Mouse (Mus musculus) kidney, adult 2 months (tissue): ENCODE data around the gene Vmn1r103. TPM values are rescaled to one million over a fixed set of nuclear protein-coding genes. Genes with fewer than 3 reads are reported as not detected.
"Not testable (repeated sequence)": the region's sequence is repeated elsewhere in the genome, so short reads cannot be mapped to it uniquely, and the experiment has no call there.

ENCODE experiments used
- DNase-seq: peaks from one replicate; pipeline ENCODE4 v3.0.0; 2021
- H3K27ac ChIP-seq: fragments of 200-500 bp; 2 replicates; pipeline ENCODE4 v1.5.1; 2012; ENCODE audit warnings: low read depth, low read length, control low read depth, inconsistent platforms; ENCODE audit not compliant: insufficient read depth
- H3K27me3 ChIP-seq: fragments of 200-500 bp; replicated peaks from 2 replicates; pipeline ENCODE4 v1.6.1; 2012; ENCODE audit warnings: mild to moderate bottlenecking, moderate library complexity, low read length, inconsistent platforms; ENCODE audit not compliant: control insufficient read depth, insufficient read depth
- H3K36me3 ChIP-seq: fragments of 200-500 bp; 2 replicates; pipeline ENCODE4 v1.6.1; 2012; ENCODE audit warnings: mild to moderate bottlenecking, moderate library complexity, low read length, inconsistent platforms; ENCODE audit not compliant: control insufficient read depth, insufficient read depth
- H3K4me1 ChIP-seq: fragments of 200-500 bp; 2 replicates; pipeline ENCODE4 v1.6.1; 2011; ENCODE audit warnings: low read length; ENCODE audit not compliant: control insufficient read depth, insufficient read depth
- H3K4me3 ChIP-seq: fragments of 200-500 bp; 2 replicates; pipeline ENCODE4 v1.5.1; 2011; ENCODE audit warnings: mild to moderate bottlenecking, low read depth, low read length, control low read depth; ENCODE audit not compliant: insufficient read depth
- WGBS: fragments of 180-500 bp; shearing (Covaris S2); methylation state at CpG from one replicate; pipeline ENCODE4 v1.1.7; 2018; 5-methylcytosine and 5-hydroxymethylcytosine counted together
- polyA plus RNA-seq: library from polyadenylated mRNA; depleted of rRNA; stranded (reverse); fragments of >200 nt; gene quantifications from 2 replicates; pipeline ENCODE4 v1.2.3, GENCODE M21; 2012; rRNA removed

Gene Vmn1r103
- not detected in 2 replicates for polyA plus RNA-seq

GRCm38 (mm10) chr7:20510434-20510833 lies at the start of gene Vmn1r103:
Gene Vmn1r103 (minus strand): TSS chr7:20510534.
- H3K27ac ChIP-seq, H3K36me3 ChIP-seq, H3K27me3 ChIP-seq, H3K4me1 ChIP-seq, H3K4me3 ChIP-seq, DNase-seq: not testable (repeated sequence)
- WGBS = no CpG with 5 or more reads among the region's 3 CpGs

DNA sequence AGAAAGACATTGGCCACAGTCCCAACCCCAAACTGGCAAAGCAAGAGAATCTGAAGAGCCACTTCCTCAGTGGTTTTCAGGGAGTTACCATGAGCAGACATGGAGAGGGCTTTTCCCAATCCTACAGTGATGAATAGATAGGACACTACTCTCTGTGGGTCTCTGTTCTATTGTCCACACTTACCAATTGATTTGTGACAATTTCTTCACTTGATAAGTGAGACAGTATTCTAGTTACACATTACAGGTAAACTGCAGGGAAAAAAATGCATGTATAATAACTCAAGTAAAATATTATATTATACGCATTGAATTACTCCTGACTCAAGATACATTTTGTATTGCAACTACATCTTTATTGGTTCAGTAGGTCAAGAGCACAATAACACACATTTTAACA lies 35.3 kb upstream of the Vmn1r103 start, which contains the start of gene Gm5726:
TSS of gene Gm5726 (minus strand) at position 101 of the 400 bp plus-strand sequence.
- H3K36me3 ChIP-seq, H3K4me3 ChIP-seq, DNase-seq, H3K27ac ChIP-seq, H3K4me1 ChIP-seq, H3K27me3 ChIP-seq: not testable (repeated sequence)
- WGBS = no CpG with 5 or more reads among the region's 1 CpGs

DNA sequence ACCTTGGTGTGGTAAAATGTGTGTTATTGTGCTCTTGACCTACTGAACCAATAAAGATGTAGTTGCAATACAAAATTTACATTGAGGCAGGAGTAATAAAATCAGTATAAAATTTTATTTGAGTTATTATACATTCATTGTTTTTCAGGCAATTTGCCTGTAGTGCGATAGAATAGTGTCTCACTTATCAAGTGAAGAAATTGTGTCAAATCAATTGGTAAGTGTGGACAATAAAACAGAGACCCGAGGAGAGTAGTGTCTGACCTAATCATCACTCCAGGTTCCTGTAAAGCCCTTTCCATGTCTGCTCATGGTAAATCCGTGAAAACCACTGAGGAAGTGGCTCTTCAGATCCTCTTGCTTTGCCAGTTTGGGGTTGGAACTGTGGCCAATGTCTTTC lies 23.2 kb upstream of the Vmn1r103 start, which contains the start of gene Vmn1r104:
TSS of gene Vmn1r104 (plus strand) at position 301 of the 400 bp plus-strand sequence.
- DNase-seq, H3K4me1 ChIP-seq, H3K27me3 ChIP-seq, H3K36me3 ChIP-seq, H3K27ac ChIP-seq, H3K4me3 ChIP-seq: not testable (repeated sequence)
- no CpG with 5 or more reads among the region's 3 CpGs for WGBS

- not testable (repeated sequence) for H3K4me3 ChIP-seq
Observed at GRCm38 (mm10) chr7:20474825-20475224, 35.5 kb downstream of the Vmn1r103 start, which contains the start of gene Gm10670. Gene Gm10670 (minus strand): TSS chr7:20474925.

More at GRCm38 (mm10) chr7:20474825-20475224, 35.5 kb downstream of the Vmn1r103 start, which contains the start of gene Gm10670:
- H3K27ac ChIP-seq, DNase-seq, H3K4me1 ChIP-seq, H3K36me3 ChIP-seq, H3K27me3 ChIP-seq: not testable (repeated sequence)
- whole genome bisulfite sequencing = no CpG with 5 or more reads among the region's 5 CpGs

Other genes starting within 250 kb of the Vmn1r103 start
- not detected in 2 replicates for gene Gm5890, start 247.7 kb downstream of the Vmn1r103 start, polyA plus RNA-seq
- gene Gm4133, start 176.5 kb downstream of the Vmn1r103 start, polyA plus RNA-seq = not detected in 2 replicates
- not detected in 2 replicates for gene Gm5728, start 135.1 kb downstream of the Vmn1r103 start, polyA plus RNA-seq
- gene Vmn1r100, start 92.6 kb downstream of the Vmn1r103 start, polyA plus RNA-seq = not detected in 2 replicates
- not detected in 2 replicates for gene Vmn1r101, start 67.9 kb downstream of the Vmn1r103 start, polyA plus RNA-seq
- gene Gm10670, start 35.6 kb downstream of the Vmn1r103 start, polyA plus RNA-seq = not detected in 2 replicates
- not detected in 2 replicates for gene Vmn1r104, start 23.3 kb upstream of the Vmn1r103 start, polyA plus RNA-seq
- gene Gm5726, start 35.2 kb upstream of the Vmn1r103 start, polyA plus RNA-seq = not detected in 2 replicates
- gene Gm4141, start 65.7 kb upstream of the Vmn1r103 start, polyA plus RNA-seq = not detected in 2 replicates
- not detected in 2 replicates for gene Gm4513, start 88.5 kb upstream of the Vmn1r103 start, polyA plus RNA-seq
- not detected in 2 replicates for gene Vmn1r107, start 158.4 kb upstream of the Vmn1r103 start, polyA plus RNA-seq
- not detected in 2 replicates for gene Vmn1r111, start 192.7 kb upstream of the Vmn1r103 start, polyA plus RNA-seq
- gene Gm10668, start 220.1 kb upstream of the Vmn1r103 start, polyA plus RNA-seq = not detected in 2 replicates